Mouse (Mus musculus) kidney, postnatal 25 days (tissue): ENCODE measurements at regions not wholly inside any gene's neighbourhood (a gene's known extent, or its start where the extent isn't known, plus 50 kb on each side); places are given as distances from the start of the nearest gene placed in this dataset.
"Not testable (repeated sequence)": the region's sequence is repeated elsewhere in the genome, so short reads cannot be mapped to it uniquely, and the experiment has no call there.

Experiments
- DNase-seq, 2 experiments: peaks; one replicate each; pipeline ENCODE4 v3.0.0; 2021; ENCODE audit warnings: mixed read lengths in 2 of 2

DNA sequence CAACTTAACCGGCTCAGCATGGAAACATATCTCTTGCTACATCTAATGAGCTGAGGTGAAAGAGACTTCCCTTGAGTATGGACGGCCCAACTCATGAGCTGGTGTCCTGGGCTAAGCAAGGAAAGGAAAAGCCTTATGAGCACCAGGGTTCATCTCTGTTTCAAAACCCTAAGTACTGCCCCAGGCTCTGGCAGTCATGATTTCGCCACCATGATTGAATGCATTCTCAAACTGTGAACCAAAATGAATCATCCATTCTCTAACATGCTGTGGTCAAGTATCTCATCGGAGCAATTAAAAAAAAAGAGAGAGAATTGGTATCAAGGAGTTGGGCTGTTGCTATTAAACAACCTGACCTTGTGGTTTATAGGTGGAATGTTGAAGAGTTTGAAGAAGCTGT is 803.4 kb upstream of the Sox9 start:
- no peak for DNase-seq

- DNase-seq = no peak
Observed at GRCm38 (mm10) chr11:111996395-111996794, 785.6 kb upstream of the Sox9 start.

DNA sequence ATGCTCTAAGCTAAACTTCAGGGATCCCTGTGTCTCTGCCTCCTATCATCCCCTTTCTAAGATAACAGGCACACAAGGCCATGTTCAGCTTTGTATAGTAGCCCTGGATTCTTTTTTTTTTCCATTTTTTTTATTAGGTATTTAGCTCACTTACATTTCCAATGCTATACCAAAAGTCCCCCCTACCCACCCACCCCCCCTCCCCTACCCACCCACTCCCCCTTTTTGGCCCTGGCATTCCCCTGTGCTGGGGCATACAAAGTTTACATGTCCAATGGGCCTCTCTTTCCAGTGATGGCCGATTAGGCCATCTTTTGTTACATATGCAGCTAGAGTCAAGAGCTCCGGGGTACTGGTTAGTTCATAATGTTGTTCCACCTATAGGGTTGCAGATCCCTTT is 771.2 kb upstream of the Sox9 start:
- DNase-seq = not testable (repeated sequence)

DNA sequence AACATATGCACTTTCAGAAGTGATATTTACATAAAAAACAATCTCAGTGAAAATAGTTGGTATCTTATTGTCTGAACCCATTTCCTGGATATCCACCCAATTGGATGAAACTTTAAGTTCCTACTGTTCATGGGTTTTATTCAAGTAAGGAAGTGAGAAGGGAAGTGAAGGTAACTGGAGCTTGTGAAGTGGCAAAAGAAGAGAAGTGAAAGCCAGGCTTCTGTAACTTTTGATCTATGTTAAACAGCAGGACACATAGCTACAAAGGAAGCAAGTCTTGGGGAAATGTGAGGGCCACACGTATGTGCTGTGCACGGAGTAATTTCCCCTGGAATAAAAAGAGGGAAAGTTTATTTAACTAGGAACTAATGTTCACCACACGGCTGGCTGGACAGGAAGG is 764.1 kb upstream of the Sox9 start:
- DNase-seq = no peak

DNA sequence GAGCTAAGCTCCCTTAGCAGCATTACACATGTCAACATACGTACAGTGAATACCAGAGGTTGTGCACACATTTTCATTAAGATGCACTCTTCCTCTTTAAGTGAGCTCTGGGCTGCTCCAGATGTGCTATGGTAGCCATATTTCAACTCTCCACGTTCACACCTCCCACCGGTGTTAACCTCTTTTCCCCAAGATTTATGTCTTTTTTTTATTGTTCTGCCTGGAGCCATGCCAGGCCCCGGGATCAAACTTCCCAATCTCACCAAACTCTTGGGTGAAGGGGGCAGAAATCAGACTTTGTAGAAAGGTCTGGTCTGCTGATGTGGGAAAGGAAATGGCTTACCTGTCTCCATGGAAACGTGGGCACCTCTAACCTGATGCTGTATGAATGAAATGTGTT is 754.0 kb upstream of the Sox9 start:
- no peak for DNase-seq

DNA sequence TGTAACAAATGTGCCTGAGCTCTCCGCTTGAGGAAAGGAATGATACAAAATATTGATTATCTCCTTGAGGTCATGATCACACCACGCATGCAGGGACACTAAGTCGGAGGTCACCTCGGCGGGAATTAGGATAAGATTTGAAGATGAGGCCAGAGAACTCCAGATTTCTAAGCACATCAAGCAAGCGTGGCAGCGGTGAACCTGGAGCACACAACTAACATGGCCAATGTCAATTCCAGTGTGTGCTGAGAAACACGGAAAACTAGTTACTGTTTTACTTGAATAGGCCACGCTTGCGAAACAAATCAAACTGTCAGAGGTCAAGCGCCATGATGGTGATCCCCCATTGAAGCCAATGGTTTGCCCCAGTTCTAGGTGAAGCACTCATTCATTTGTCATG is 743.3 kb upstream of the Sox9 start:
- DNase-seq = no peak

- no peak for DNase-seq
Observed at GRCm38 (mm10) chr11:112044455-112044854, 737.6 kb upstream of the Sox9 start.

- no peak for DNase-seq
Observed at GRCm38 (mm10) chr11:112045353-112045752, 736.7 kb upstream of the Sox9 start.

- DNase-seq = no peak
Observed at GRCm38 (mm10) chr11:112050362-112050761, 731.7 kb upstream of the Sox9 start.

GRCm38 (mm10) chr11:112055591-112055990 is 726.4 kb upstream of the Sox9 start:
- DNase-seq = peak; percentile 68 to 79

DNA sequence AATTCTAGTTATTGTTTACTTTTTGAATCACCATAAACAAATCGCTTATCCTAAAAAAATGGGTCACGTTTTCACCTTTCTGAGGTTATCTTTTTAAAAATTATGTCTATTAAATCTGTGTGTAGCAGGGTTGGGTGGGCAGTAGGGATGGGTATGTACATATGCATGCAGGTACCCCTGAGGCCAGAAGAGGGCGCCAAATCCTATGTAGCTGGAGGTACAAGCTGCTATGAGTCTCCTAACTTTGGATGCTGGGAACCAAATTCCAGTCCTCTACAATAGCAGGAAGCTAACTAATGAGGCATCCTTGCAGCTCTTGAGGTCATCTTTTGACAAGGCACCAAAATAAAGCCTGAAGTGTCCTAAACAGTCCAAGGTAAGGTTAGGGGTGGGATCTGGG is 714.8 kb upstream of the Sox9 start:
- DNase-seq = no peak

DNA sequence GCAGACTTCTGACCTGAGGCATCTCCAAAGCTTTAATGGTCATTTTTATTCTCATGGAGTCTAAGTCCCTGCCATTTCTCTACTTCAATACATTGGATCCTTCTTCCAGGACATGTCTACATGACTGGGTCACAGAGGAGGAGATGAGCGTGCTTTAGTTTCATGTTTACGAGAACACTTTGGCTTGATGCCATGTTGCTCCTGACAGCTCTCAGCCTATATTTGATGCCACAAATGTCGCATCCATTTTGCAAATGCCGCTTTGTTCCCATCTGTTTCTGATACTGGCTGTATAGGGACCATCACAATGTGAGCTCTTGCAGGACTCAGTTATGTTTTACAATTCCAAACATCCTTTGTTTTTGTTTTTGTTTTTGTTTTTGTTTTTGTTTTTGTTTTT is 713.2 kb upstream of the Sox9 start:
- DNase-seq = no peak

GRCm38 (mm10) chr11:112071571-112071970 is 710.5 kb upstream of the Sox9 start:
- no peak for DNase-seq

- DNase-seq = no peak
Observed at GRCm38 (mm10) chr11:112081386-112081785, 700.6 kb upstream of the Sox9 start.

DNA sequence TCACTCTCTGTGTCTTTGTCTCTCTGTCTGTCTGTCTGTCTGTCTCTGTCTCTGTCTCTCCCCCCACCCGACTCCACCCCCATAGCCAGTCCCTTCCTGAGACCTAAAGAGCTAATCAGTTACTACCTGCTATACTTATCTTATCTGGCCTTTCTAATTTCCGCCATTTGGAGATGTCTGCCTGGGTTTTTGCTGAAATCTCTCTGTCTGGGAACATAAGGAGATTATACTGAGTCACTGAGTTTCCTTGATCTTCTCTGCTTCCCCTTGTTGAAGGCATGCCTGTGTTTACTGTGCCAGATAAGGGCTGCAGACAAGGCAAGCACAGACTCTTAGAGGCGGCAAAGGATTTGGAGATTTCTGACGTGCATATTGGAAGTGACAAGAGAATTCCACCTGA is 699.0 kb upstream of the Sox9 start:
- DNase-seq = no peak

GRCm38 (mm10) chr11:112092168-112092567 is 689.9 kb upstream of the Sox9 start:
- no peak for DNase-seq

DNA sequence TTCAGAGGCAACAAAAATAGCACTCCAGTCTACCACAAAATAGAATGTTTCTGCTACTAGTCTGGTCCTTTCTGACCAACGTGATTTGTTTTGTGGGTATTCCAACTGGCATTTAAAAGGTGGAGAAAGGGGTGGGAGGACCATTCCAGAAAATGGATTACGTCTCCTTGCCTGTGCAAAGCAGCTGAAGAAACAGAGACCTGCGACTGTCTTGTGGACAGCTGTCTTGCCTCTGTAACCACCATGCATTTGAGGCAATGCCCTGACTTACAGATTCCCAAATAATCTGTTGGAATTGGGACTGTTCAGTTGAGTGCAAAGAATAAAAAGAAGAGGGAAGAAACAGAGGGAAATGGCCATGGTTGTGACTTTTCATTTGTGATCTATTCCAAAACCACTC is 687.0 kb upstream of the Sox9 start:
- no peak for DNase-seq

GRCm38 (mm10) chr11:112098161-112098560 is 683.9 kb upstream of the Sox9 start:
- no peak for DNase-seq

GRCm38 (mm10) chr11:112103252-112103651 is 678.8 kb upstream of the Sox9 start:
- DNase-seq = no peak

DNA sequence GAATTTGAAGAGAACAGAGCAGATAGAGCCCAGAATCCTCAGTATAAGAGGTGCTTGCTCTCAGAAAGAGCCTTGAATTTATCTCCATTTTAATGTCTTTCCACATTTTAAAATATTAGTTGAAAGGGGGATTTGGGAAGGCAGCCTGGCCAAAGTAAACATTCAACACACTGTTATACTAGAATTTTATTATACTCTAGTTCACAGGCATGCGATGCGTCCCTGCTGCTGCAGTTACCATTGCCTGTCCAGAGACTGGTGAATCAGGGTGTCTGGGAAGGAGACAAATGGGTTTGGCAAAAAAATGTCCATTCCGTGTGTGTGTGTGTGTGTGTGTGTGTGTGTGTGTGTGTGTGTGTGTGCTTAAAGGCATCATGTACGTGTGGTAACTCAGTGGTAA is 675.1 kb upstream of the Sox9 start:
- DNase-seq = no peak

DNA sequence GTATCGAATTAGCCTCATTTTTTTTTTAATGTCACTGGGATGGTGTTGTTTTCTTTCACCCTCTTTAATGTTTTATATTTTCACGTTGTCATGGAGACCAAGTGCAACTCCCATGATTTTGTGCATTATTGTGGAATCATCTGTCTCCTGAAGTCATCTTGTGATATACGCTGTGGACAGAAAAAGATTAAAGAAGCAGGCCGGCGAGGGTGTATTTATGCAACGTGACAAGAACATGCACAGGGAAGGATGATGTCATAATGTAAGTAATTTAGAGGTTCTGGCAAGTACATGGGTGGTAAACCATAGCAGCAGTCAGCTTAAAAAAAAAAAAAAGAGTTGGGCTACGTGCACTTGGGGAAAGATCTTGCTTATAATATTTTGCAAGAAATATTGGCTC is 674.7 kb upstream of the Sox9 start:
- no peak for DNase-seq

- no peak for DNase-seq
Observed at GRCm38 (mm10) chr11:112121026-112121425, 661.0 kb upstream of the Sox9 start.

- no peak for DNase-seq
Observed at GRCm38 (mm10) chr11:112121831-112122230, 660.2 kb upstream of the Sox9 start.

DNA sequence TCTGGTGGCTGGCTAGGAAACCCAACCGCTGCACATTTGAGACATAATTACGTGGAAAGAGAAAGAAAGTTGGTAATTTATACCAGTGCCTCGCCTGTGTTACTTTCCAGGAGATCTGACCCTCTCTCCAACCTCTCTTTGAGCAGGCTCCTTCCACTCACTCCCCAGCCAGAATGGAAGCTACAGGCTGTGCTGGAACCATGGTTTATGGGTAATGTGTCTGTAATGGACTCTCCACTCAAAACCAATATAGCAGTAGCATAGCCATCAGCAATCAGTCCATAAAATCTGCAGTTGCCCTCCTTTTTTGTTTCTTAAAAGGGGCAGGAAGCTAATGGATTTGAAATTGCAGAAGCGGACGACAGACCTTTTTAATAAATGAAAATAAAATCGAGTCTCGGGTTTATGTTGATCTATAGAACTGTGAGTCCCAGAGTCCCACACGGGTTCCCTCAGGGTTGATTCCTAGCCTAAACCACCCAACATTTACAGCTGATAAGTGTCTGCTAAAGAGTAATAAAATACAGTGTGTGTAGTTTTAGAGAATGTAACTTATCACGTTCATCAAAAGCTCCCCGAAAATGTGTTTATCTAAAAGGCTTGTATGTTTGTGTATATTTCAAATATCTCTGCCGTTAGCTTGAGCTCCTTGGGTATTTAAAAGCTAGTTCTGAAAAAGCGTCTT is 656.6 kb upstream of the Sox9 start:
- no peak for DNase-seq

DNA sequence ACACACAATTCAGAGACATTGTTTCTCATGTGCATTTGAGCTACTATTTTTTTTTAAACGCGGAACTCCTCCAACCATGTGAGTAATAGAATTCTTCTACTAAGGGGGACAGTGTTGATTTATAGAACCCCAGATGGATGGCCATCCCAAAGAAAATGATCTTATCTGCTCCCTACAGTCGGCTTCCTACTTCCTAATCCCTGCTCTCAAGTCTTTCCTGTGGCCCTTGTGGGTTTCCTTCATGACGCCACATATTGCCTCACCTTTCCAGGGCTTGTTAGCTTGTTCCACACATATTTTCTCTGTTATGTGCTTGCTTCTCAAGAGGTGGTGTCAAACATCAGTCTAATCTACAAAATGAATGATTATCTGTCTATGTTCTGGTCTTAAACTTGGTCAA is 651.9 kb upstream of the Sox9 start:
- no peak for DNase-seq
